24 mouse cellular contexts compared by ENCODE assay signal in the genomic region with DNA sequence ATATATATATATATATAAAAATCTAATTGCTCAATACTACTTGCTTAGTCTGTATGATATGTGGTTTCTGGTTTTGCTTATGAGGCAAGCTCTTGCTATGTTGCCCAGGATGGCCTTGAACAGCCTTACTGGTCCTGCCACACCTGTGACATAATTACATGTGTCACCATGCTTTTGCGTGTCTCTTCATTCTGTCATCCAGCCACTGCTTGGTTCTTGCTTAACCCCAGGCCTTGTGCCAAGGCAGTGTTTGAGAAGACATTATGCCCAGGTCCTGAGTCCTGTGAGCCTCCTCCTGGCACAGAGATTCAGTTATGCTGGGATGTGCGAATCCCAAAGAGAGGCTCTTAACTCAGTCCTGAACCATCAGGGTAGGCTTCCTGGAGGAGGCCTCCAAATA. TPM values are rescaled to one million over a fixed set of nuclear protein-coding genes. Genes with fewer than 3 reads are reported as not detected.
DNase-seq lines count a peak whose midpoint lies in the region; ATAC-seq and TF ChIP-seq lines count a peak whose summit lies in the region.
"Had no signal": no experiment of that assay in that cellular context is flagged by ENCODE, and none has a peak within 500 bp of the region (broad histone marks: within the 10 kb centered on the region; RNA-seq: fewer than 3 reads in every experiment).

No protein-coding gene starts in this region.

- no peak overlapping the region for H3K4me3 ChIP-seq in kidney, embryonic 15.5 days (replicated peaks)
- H3K4me3 ChIP-seq in myocyte = no peak overlapping the region
- H3K4me3 ChIP-seq: hindbrain, embryonic 12.5 days; limb, embryonic 15.5 days; lung, embryonic 15.5 days; midbrain, embryonic 12.5 days had no signal

- peaks cover 12% of the 10 kb centered on the region for H3K36me3 ChIP-seq in kidney, embryonic 15.5 days
- no peaks in the 10 kb centered on the region for H3K36me3 ChIP-seq in myocyte (ENCODE audit: control insufficient read depth, insufficient read depth)
- H3K36me3 ChIP-seq: lung, embryonic 15.5 days had no signal

- peaks cover 27% of the 10 kb centered on the region for H3K79me2 ChIP-seq in myocyte (ENCODE audit: control insufficient read depth, insufficient read depth)

- 0 out of 2 replicates have a peak overlapping the region, but pooled peaks have one; percentile 41 for H3K27ac ChIP-seq in kidney, embryonic 15.5 days
- H3K27ac ChIP-seq: hindbrain, embryonic 12.5 days; limb, embryonic 15.5 days; lung, embryonic 15.5 days; macrophage; midbrain, embryonic 12.5 days had no signal

- no peak for DNase-seq in kidney, adult 11 months
- DNase-seq in adrenal gland, adult 8-10 months = peak; percentile 61
- DNase-seq in fat pad, adult 2 months (ENCODE audit: extremely low read depth, low read depth, low spot score) = peak; percentile 66
- no peak for DNase-seq in right cerebral cortex, postnatal 36 days (ENCODE audit: low spot score in 2 of 2)
- DNase-seq in left cerebral cortex, adult 9 months (ENCODE audit: low spot score in 2 of 2) = no peak
- DNase-seq: B cell, adult 2 months; cerebellum, postnatal 10 days; forebrain, postnatal 0 days; kidney, adult 9 months; retina, postnatal 1 day; thymus, postnatal 36 days had no signal

- H3K9me3 ChIP-seq in kidney, embryonic 15.5 days (replicated peaks) = no peaks in the 10 kb centered on the region
- H3K9me3 ChIP-seq: hindbrain, embryonic 12.5 days; limb, embryonic 15.5 days; lung, embryonic 15.5 days; midbrain, embryonic 12.5 days had no signal

- H3K9ac ChIP-seq in kidney, embryonic 15.5 days = no peak overlapping the region
- H3K9ac ChIP-seq: forebrain, postnatal 0 days; hindbrain, embryonic 12.5 days; limb, embryonic 15.5 days; lung, embryonic 15.5 days; midbrain, embryonic 12.5 days had no signal

- no peak for TF ChIP-seq POLR2A in myocyte (IDR thresholded peaks at IDR 0.05; ENCODE audit: insufficient read length, low read depth)

- H3K4me2 ChIP-seq in kidney, embryonic 15.5 days = no peak overlapping the region
- peak overlapping the region; percentile 12 for H3K4me2 ChIP-seq in myocyte (ENCODE audit: low read depth)
- H3K4me2 ChIP-seq: limb, embryonic 15.5 days; lung, embryonic 15.5 days; midbrain, embryonic 12.5 days had no signal

- 91% methylated on average over 2 of the region's 2 CpGs for WGBS in kidney, embryonic 15.5 days

- H3K4me1 ChIP-seq in kidney, embryonic 15.5 days = peaks cover 22% of the 10 kb centered on the region

- no peak for ATAC-seq in kidney, embryonic 15.5 days (replicated peaks; ENCODE audit: low FRiP score)
- ATAC-seq: forebrain, postnatal 0 days; inflammation-experienced regulatory T-cells, adult 6 months had no signal

- no peaks in the 10 kb centered on the region for H3K27me3 ChIP-seq in kidney, embryonic 15.5 days
- H3K27me3 ChIP-seq in myocyte (ENCODE audit: control insufficient read depth, insufficient read depth, insufficient read length) = no peaks in the 10 kb centered on the region
- H3K27me3 ChIP-seq: hindbrain, embryonic 12.5 days; limb, embryonic 15.5 days; lung, embryonic 15.5 days; midbrain, embryonic 12.5 days had no signal

- H3ac ChIP-seq in myocyte (ENCODE audit: control insufficient read depth, insufficient read length) = no peak overlapping the region

TF ChIP-seq in myocyte, 11 proteins besides CTCF, POLR2A, EP300 and RAD21:
- TF ChIP-seq MYOG (IDR thresholded peaks at IDR 0.05; ENCODE audit: control insufficient read depth in 1 of 3, insufficient read depth in 1 of 3, insufficient read length in 2 of 3, low read depth in 2 of 3) (no peak), POLR2AphosphoS2 (IDR thresholded peaks at IDR 0.05; ENCODE audit: insufficient read length, low read depth) (no peak), MAX (IDR thresholded peaks at IDR 0.05; ENCODE audit: low read depth) (no peak), REST (IDR thresholded peaks at IDR 0.05; ENCODE audit: insufficient read depth, insufficient read length) (no peak), E2F4 (IDR thresholded peaks at IDR 0.05; ENCODE audit: insufficient read depth) (no peak), SRF (IDR thresholded peaks at IDR 0.05; ENCODE audit: control insufficient read depth, insufficient read length, low read depth) (no peak), MYOD1 (IDR thresholded peaks at IDR 0.05; ENCODE audit: control insufficient read depth in 1 of 3, insufficient read length in 2 of 3, low read depth in 2 of 3) (no peak), TCF12 (IDR thresholded peaks at IDR 0.05; ENCODE audit: insufficient read depth, poor library complexity, severe bottlenecking) (no peak), USF1 (IDR thresholded peaks at IDR 0.05; ENCODE audit: low read depth) (no peak)

RNA-seq across cellular contexts. Expression of gene Megf8, which starts 6.3 kb away (rescaled TPM):
- polyA plus RNA-seq in kidney, embryonic 15.5 days (2015; fragmentation: Nextera tagmentation; extraction: Ambion mirVana) = 13.3 and 16.4 TPM in 2 replicates
- 10 to 100 TPM; 62.4 to 82.4 (median 71.7) TPM for total RNA-seq in adrenal gland, adult 8-10 months (2022)
- 41.0 TPM for polyA plus RNA-seq in myocyte (2012; fragmentation: generic; extraction: Trizol)

RNA-seq across cellular contexts. Expression of gene Tmem145, which starts 17.3 kb away (rescaled TPM):
- polyA plus RNA-seq in kidney, embryonic 15.5 days (2015; fragmentation: Nextera tagmentation; extraction: Ambion mirVana) = 0.68 and 0.87 TPM in 2 replicates
- total RNA-seq in adrenal gland, adult 8-10 months (2022) = 1 to 10 TPM; 1.8 to 4.8 (median 4.5) TPM
- 0.02 TPM for polyA plus RNA-seq in myocyte (2012; fragmentation: generic; extraction: Trizol)
- total RNA-seq: gastrocnemius, adult 8-10 months; neutrophil, adult 5-6 weeks had no signal
- polyA plus RNA-seq: heart, postnatal 0 days; inflammation-experienced regulatory T-cells, adult 6 months; macrophage had no signal

RNA-seq across cellular contexts. Expression of gene Prr19, which starts 22.0 kb away (rescaled TPM):
- 0.90 and 1.0 TPM in 2 replicates for polyA plus RNA-seq in kidney, embryonic 15.5 days (2015; fragmentation: Nextera tagmentation; extraction: Ambion mirVana)
- not detected for total RNA-seq in adrenal gland, adult 8-10 months (2022)
- not detected for polyA plus RNA-seq in myocyte (2012; fragmentation: generic; extraction: Trizol)
- total RNA-seq: gastrocnemius, adult 8-10 months; layer of hippocampus, adult 18-20 months; neutrophil, adult 5-6 weeks had no signal
- polyA plus RNA-seq: heart, postnatal 0 days; inflammation-experienced regulatory T-cells, adult 6 months; macrophage had no signal

RNA-seq across cellular contexts. Expression of gene Pafah1b3, which starts 25.4 kb away (rescaled TPM):
- 181 and 191 TPM in 2 replicates for polyA plus RNA-seq in kidney, embryonic 15.5 days (2015; fragmentation: Nextera tagmentation; extraction: Ambion mirVana)
- 10 to 100 TPM; 34.0 to 48.5 (median 42.5) TPM for total RNA-seq in adrenal gland, adult 8-10 months (2022)
- polyA plus RNA-seq in myocyte (2012; fragmentation: generic; extraction: Trizol) = 54.0 TPM

RNA-seq across cellular contexts. Expression of gene Cnfn, which starts 46.3 kb away (rescaled TPM):
- 2.7 and 4.8 TPM in 2 replicates for polyA plus RNA-seq in kidney, embryonic 15.5 days (2015; fragmentation: Nextera tagmentation; extraction: Ambion mirVana)
- total RNA-seq in adrenal gland, adult 8-10 months (2022) = not detected
- not detected for polyA plus RNA-seq in myocyte (2012; fragmentation: generic; extraction: Trizol)
- total RNA-seq: ES-E14; forebrain, postnatal 0 days; gastrocnemius, adult 8-10 months; layer of hippocampus, adult 18-20 months; neutrophil, adult 5-6 weeks had no signal
- polyA plus RNA-seq: forebrain, postnatal 0 days; heart, postnatal 0 days; hindbrain, embryonic 12.5 days; inflammation-experienced regulatory T-cells, adult 6 months; macrophage; midbrain, embryonic 12.5 days had no signal

Comparison
In these comparisons a context has a peak if more than half of its experiments do, and no peak if none do; other contexts are left out.
1. DNase-seq: peak in adrenal gland, adult 8-10 months (single experiment) and fat pad, adult 2 months (single experiment); none in kidney, adult 11 months (single experiment), right cerebral cortex, postnatal 36 days (0 of 2) and left cerebral cortex, adult 9 months (0 of 2).